Mouse (Mus musculus) liver, embryonic 14.5 days (tissue): ENCODE measurements around the gene Atp8a2.
"Not testable (repeated sequence)": the region's sequence is repeated elsewhere in the genome, so short reads cannot be mapped to it uniquely, and the experiment has no call there.

Experiments
- CTCF ChIP-seq: IDR thresholded peaks from 2 replicates; pipeline ENCODE4 v1.5.1; 2016; ENCODE audit warnings: antibody characterized with exemption, low read depth, control low read depth
- EP300 ChIP-seq: IDR thresholded peaks from 2 replicates; pipeline ENCODE4 v1.6.1; 2016; ENCODE audit warnings: antibody characterized with exemption, low read depth

- TF ChIP-seq CTCF, EP300: not testable (repeated sequence)
These were observed 480.4 kb downstream of the Atp8a2 start for GRCm38 (mm10) chr14:59716443-59717085.
